Mouse (Mus musculus) neural tube, embryonic 11.5 days (tissue): ENCODE measurements around the gene Tprg. TPM values are rescaled to one million over a fixed set of nuclear protein-coding genes. Genes with fewer than 3 reads are reported as not detected.

Source experiments
- ATAC-seq: fragments of 200-750 bp; cut with Nextera tagmentation; 2 replicates; pipeline ENCODE4 v1.8.0; 2017; ENCODE audit warnings: moderate number of reproducible peaks, mild to moderate bottlenecking, moderate TSS enrichment, moderate library complexity; ENCODE audit not compliant: insufficient read depth, low FRiP score, low TSS enrichment
- DNase-seq: peaks from one replicate; pipeline ENCODE4 v3.0.0-alpha.2; 2015; ENCODE audit warnings: low spot score
- H3K27ac ChIP-seq: fragments of 300-500 bp; sonication (generic); 2 replicates; pipeline ENCODE4 v1.5.1; 2014; ENCODE audit warnings: low read depth, mild to moderate bottlenecking, low read length
- H3K27me3 ChIP-seq: fragments of 300-500 bp; sonication (generic); 2 replicates; pipeline ENCODE4 v1.6.1; 2014; ENCODE audit warnings: mild to moderate bottlenecking, low read length, mixed read lengths; ENCODE audit not compliant: control insufficient read depth, insufficient read depth
- H3K36me3 ChIP-seq: fragments of 300-500 bp; sonication (generic); 2 replicates; pipeline ENCODE4 v1.6.1; 2014; ENCODE audit warnings: mild to moderate bottlenecking, low read length, moderate library complexity, mixed read lengths; ENCODE audit not compliant: control insufficient read depth, insufficient read depth
- H3K4me1 ChIP-seq: fragments of 300-500 bp; sonication (generic); 2 replicates; pipeline ENCODE4 v1.6.1; 2014; ENCODE audit warnings: low read length, mixed read lengths; ENCODE audit not compliant: control insufficient read depth, insufficient read depth
- H3K4me2 ChIP-seq: fragments of 300-500 bp; sonication (generic); 2 replicates; pipeline ENCODE4 v1.6.1; 2014; ENCODE audit warnings: low read depth, mild to moderate bottlenecking, moderate library complexity
- H3K4me3 ChIP-seq: fragments of 300-500 bp; sonication (generic); 2 replicates; pipeline ENCODE4 v1.5.1; 2014; ENCODE audit warnings: low read depth, low read length
- H3K9ac ChIP-seq: fragments of 300-500 bp; sonication (generic); 2 replicates; pipeline ENCODE4 v1.6.1; 2014; ENCODE audit warnings: mild to moderate bottlenecking, low read length
- H3K9me3 ChIP-seq: fragments of 300-500 bp; sonication (generic); 2 replicates; pipeline ENCODE4 v1.6.1; 2016; ENCODE audit warnings: low read length; ENCODE audit not compliant: control insufficient read depth
- WGBS: fragments of 180-500 bp; shearing (Covaris S2); extraction: QIAGEN DNeasy Blood & Tissue Kit; methylation state at CpG from one replicate; pipeline ENCODE4 v1.1.7; 2014; 5-methylcytosine and 5-hydroxymethylcytosine counted together
- polyA plus RNA-seq: library from polyadenylated mRNA; unstranded; fragments of >200 nt; fragmentation: Nextera tagmentation; extraction: Ambion mirVana; gene quantifications from 2 replicates; pipeline ENCODE4 v1.2.1, GENCODE M21; 2014

Tprg gene
- polyA plus RNA-seq, 1 experiment from 2014 or later, result not detected

- 48% methylated on average over 5 of the region's 5 CpGs for WGBS
Measured at GRCm38 (mm10) chr16:25369984-25370412, 83.4 kb downstream of the Tprg start.

GRCm38 (mm10) chr16:25374121-25374520 lies 87.5 kb downstream of the Tprg start:
- no peaks in the 10 kb centered on the region for H3K9me3 ChIP-seq
- H3K27ac ChIP-seq, result no peak overlapping the region
- no peaks in the 10 kb centered on the region for H3K4me1 ChIP-seq
- no peak overlapping the region for H3K4me3 ChIP-seq
- ATAC-seq, result no peak
- H3K36me3 ChIP-seq, result no peaks in the 10 kb centered on the region
- WGBS, result 88% methylated on average over 4 of the region's 4 CpGs
- no peak overlapping the region for H3K9ac ChIP-seq
- H3K4me2 ChIP-seq, result no peak overlapping the region
- no peak for DNase-seq
- no peaks in the 10 kb centered on the region for H3K27me3 ChIP-seq

More at GRCm38 (mm10) chr16:25369984-25370412, 83.4 kb downstream of the Tprg start:
- Histone ChIP-seq H3K9me3 (no peaks in the 10 kb centered on the region), H3K27me3 (no peaks in the 10 kb centered on the region), H3K27ac (no peak overlapping the region), H3K4me2 (no peak overlapping the region), H3K4me1 (no peaks in the 10 kb centered on the region), H3K9ac (no peak overlapping the region), H3K36me3 (no peaks in the 10 kb centered on the region), H3K4me3 (no peak overlapping the region)
- DNase-seq (no peak), ATAC-seq (no peak)

GRCm38 (mm10) chr16:25374775-25375174 lies 88.2 kb downstream of the Tprg start:
- no peak overlapping the region for H3K9ac ChIP-seq
- no peak for ATAC-seq
- 71% methylated on average over 5 of the region's 5 CpGs for WGBS
- DNase-seq, result peak; percentile 15
- no peak overlapping the region for H3K4me2 ChIP-seq
- no peak overlapping the region for H3K27ac ChIP-seq
- H3K36me3 ChIP-seq, result no peaks in the 10 kb centered on the region
- H3K9me3 ChIP-seq, result no peaks in the 10 kb centered on the region
- H3K4me3 ChIP-seq, result no peak overlapping the region
- H3K4me1 ChIP-seq, result no peaks in the 10 kb centered on the region
- no peaks in the 10 kb centered on the region for H3K27me3 ChIP-seq

- peak; percentile 65 for ATAC-seq
- WGBS, result 43% methylated on average over 14 of the region's 14 CpGs
- no peaks in the 10 kb centered on the region for H3K4me1 ChIP-seq
Measured at GRCm38 (mm10) chr16:25376720-25377373, 90.2 kb downstream of the Tprg start.

GRCm38 (mm10) chr16:25377695-25378094 lies 91.1 kb downstream of the Tprg start:
- Histone ChIP-seq H3K4me1 (no peaks in the 10 kb centered on the region), H3K4me3 (no peak overlapping the region), H3K36me3 (no peaks in the 10 kb centered on the region), H3K27ac (no peak overlapping the region), H3K27me3 (no peaks in the 10 kb centered on the region), H3K9me3 (no peaks in the 10 kb centered on the region), H3K4me2 (no peak overlapping the region), H3K9ac (no peak overlapping the region)
- WGBS, result 86% methylated on average over 4 of the region's 4 CpGs
- DNase-seq (no peak), ATAC-seq (no peak)

More at GRCm38 (mm10) chr16:25376720-25377373, 90.2 kb downstream of the Tprg start:
- H3K27ac ChIP-seq, result no peak overlapping the region
- no peaks in the 10 kb centered on the region for H3K27me3 ChIP-seq
- no peak overlapping the region for H3K4me2 ChIP-seq
- H3K4me3 ChIP-seq, result no peak overlapping the region
- no peak overlapping the region for H3K9ac ChIP-seq
- peak; percentile 76 for DNase-seq
- no peaks in the 10 kb centered on the region for H3K9me3 ChIP-seq
- H3K36me3 ChIP-seq, result no peaks in the 10 kb centered on the region

GRCm38 (mm10) chr16:25385498-25386192 lies 99.0 kb downstream of the Tprg start:
- no peak for ATAC-seq

GRCm38 (mm10) chr16:25394676-25395075 lies 108.1 kb downstream of the Tprg start:
- Histone ChIP-seq H3K27ac (no peak overlapping the region), H3K4me2 (no peak overlapping the region), H3K9me3 (no peaks in the 10 kb centered on the region), H3K4me3 (no peak overlapping the region), H3K4me1 (no peaks in the 10 kb centered on the region), H3K9ac (no peak overlapping the region), H3K36me3 (no peaks in the 10 kb centered on the region), H3K27me3 (no peaks in the 10 kb centered on the region)
- no peak for DNase-seq
- no peak for ATAC-seq
- WGBS, result 92% methylated on average over 1 of the region's 1 CpGs

More at GRCm38 (mm10) chr16:25385498-25386192, 99.0 kb downstream of the Tprg start:
- Histone ChIP-seq H3K36me3 (no peaks in the 10 kb centered on the region), H3K27me3 (no peaks in the 10 kb centered on the region), H3K4me1 (no peaks in the 10 kb centered on the region), H3K9ac (no peak overlapping the region), H3K4me2 (no peak overlapping the region), H3K4me3 (no peak overlapping the region), H3K9me3 (no peaks in the 10 kb centered on the region), H3K27ac (no peak overlapping the region)
- 83% methylated on average over 6 of the region's 6 CpGs for WGBS
- no peak for DNase-seq

GRCm38 (mm10) chr16:25404156-25404555 lies 117.5 kb downstream of the Tprg start:
- 0 out of 2 replicates have a peak, but pooled peaks cover 3% of the 10 kb centered on the region for H3K4me1 ChIP-seq
- H3K4me3 ChIP-seq, result no peak overlapping the region
- no peak overlapping the region for H3K4me2 ChIP-seq
- H3K9me3 ChIP-seq, result no peaks in the 10 kb centered on the region
- no peak overlapping the region for H3K27ac ChIP-seq
- H3K36me3 ChIP-seq, result no peaks in the 10 kb centered on the region
- H3K27me3 ChIP-seq, result no peaks in the 10 kb centered on the region
- no peak for DNase-seq
- no peak overlapping the region for H3K9ac ChIP-seq
- 81% methylated on average over 6 of the region's 6 CpGs for WGBS
- no peak for ATAC-seq
